In the genomic region with DNA sequence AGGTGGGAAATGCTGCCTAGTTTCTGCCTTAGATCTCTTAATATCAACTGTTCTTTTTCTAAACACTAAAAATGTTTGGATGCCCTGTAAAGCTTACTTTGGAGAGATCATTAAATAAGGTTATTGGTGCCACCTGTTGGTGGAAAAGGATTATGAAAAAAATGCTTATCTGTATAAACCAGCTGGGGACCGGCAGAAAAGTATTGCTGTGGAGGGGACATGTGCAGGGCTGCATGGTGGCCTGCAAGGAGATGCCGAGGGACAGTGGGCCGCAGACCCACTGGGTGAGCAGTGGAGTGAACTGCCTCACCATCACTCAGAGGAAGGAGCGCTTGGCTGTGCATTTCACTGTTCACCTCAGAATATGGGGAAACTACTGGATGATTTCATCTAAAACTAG, we compare ENCODE assay signal across 11 mouse cellular contexts. TPM values are rescaled to one million over a fixed set of nuclear protein-coding genes. Genes with fewer than 3 reads are reported as not detected.
DNase-seq lines count a peak whose midpoint lies in the region; ATAC-seq and TF ChIP-seq lines count a peak whose summit lies in the region.
"Had no signal": no experiment of that assay in that cellular context is flagged by ENCODE, and none has a peak within 500 bp of the region (broad histone marks: within the 10 kb centered on the region; RNA-seq: fewer than 3 reads in every experiment).

No protein-coding gene starts in this region.

- ATAC-seq in lung, postnatal 0 days: no peak
- ATAC-seq in midbrain, postnatal 0 days (ENCODE audit: low FRiP score): peak; percentile 61; the same call in 1 of the 2 replicates

- no peaks in the 10 kb centered on the region for H3K4me1 ChIP-seq in lung, postnatal 0 days (ENCODE audit: insufficient read depth, low read depth, low read length)
- H3K4me1 ChIP-seq in midbrain, postnatal 0 days (ENCODE audit: insufficient read depth, low read length): peaks cover 9% of the 10 kb centered on the region; the same call in 1 of the 2 replicates

- no peaks in the 10 kb centered on the region for H3K9me3 ChIP-seq in lung, postnatal 0 days (ENCODE audit: low read length)
- no peaks in the 10 kb centered on the region for H3K9me3 ChIP-seq in midbrain, postnatal 0 days (ENCODE audit: low read length)
- H3K9me3 ChIP-seq: embryonic facial prominence, embryonic 13.5 days had no signal

- WGBS in lung, postnatal 0 days: 61% methylated on average over 4 of the region's 4 CpGs
- 60% methylated on average over 4 of the region's 4 CpGs for WGBS in midbrain, postnatal 0 days

- no peak for TF ChIP-seq EP300 in lung, postnatal 0 days (IDR thresholded peaks at IDR 0.05)

- peak; percentile 47 for TF ChIP-seq CTCF in lung, postnatal 0 days (IDR thresholded peaks at IDR 0.05)
- peak; percentile 72 for TF ChIP-seq CTCF in midbrain, postnatal 0 days (IDR thresholded peaks at IDR 0.05)

- H3K4me3 ChIP-seq in lung, postnatal 0 days (ENCODE audit: low read depth, low read length): no peak overlapping the region
- no peak overlapping the region for H3K4me3 ChIP-seq in midbrain, postnatal 0 days (ENCODE audit: low read depth, low read length)
- H3K4me3 ChIP-seq: embryonic facial prominence, embryonic 13.5 days had no signal

- no peak overlapping the region for H3K4me2 ChIP-seq in lung, postnatal 0 days (replicated peaks; ENCODE audit: low read depth, low read length)
- H3K4me2 ChIP-seq in midbrain, postnatal 0 days (ENCODE audit: low read depth, low read length, poor library complexity, severe bottlenecking): no peak overlapping the region
- H3K4me2 ChIP-seq: embryonic facial prominence, embryonic 13.5 days had no signal

- peak; percentile 15 for DNase-seq in gastrocnemius, adult 18-20 months (ENCODE audit: low spot score)
- no peak for DNase-seq in gastrocnemius, postnatal 14 days
- peak; percentile 67 for DNase-seq in lung, postnatal 0 days (ENCODE audit: low spot score)
- DNase-seq in lung, adult 18-20 months: no peak
- peak; percentile 43 for DNase-seq in c-Kit-positive CD71-positive TER-119-negative erythroid progenitor cells, embryonic 14.5 days (ENCODE audit: low read depth)
- DNase-seq in midbrain, postnatal 0 days (ENCODE audit: low spot score): peak; percentile 84
- DNase-seq in yolk sac, embryonic 10.5 days (ENCODE audit: low spot score): no peak
- DNase-seq in thymus, postnatal 25 days: no peak
- DNase-seq: lung, adult 2 months; right cerebral cortex, postnatal 25 days had no signal

- H3K27me3 ChIP-seq in lung, postnatal 0 days (replicated peaks; ENCODE audit: insufficient read depth, low read length): no peaks in the 10 kb centered on the region
- no peaks in the 10 kb centered on the region for H3K27me3 ChIP-seq in midbrain, postnatal 0 days (ENCODE audit: insufficient read depth, low read length)
- H3K27me3 ChIP-seq: embryonic facial prominence, embryonic 13.5 days had no signal

- intact Hi-C loops in gastrocnemius, postnatal 14 days (cut with DNase I; ENCODE audit: low total_unique reads): loop anchor here (10.0 kb wide), 1 partner anchor 303 kb away; no protein-coding TSS in a partner anchor

- H3K36me3 ChIP-seq in lung, postnatal 0 days (ENCODE audit: insufficient read depth, low read length): no peaks in the 10 kb centered on the region
- H3K36me3 ChIP-seq in midbrain, postnatal 0 days (ENCODE audit: insufficient read depth, low read length): no peaks in the 10 kb centered on the region
- H3K36me3 ChIP-seq: embryonic facial prominence, embryonic 13.5 days had no signal

- H3K27ac ChIP-seq in lung, postnatal 0 days (ENCODE audit: low read length): no peak overlapping the region
- no peak overlapping the region for H3K27ac ChIP-seq in midbrain, postnatal 0 days (ENCODE audit: low read depth, low read length)
- H3K27ac ChIP-seq: embryonic facial prominence, embryonic 13.5 days had no signal

- no peak overlapping the region for H3K9ac ChIP-seq in lung, postnatal 0 days (replicated peaks; ENCODE audit: low read depth)
- H3K9ac ChIP-seq in midbrain, postnatal 0 days (replicated peaks; ENCODE audit: low read length, poor library complexity, severe bottlenecking): no peak overlapping the region
- H3K9ac ChIP-seq: embryonic facial prominence, embryonic 13.5 days had no signal

RNA-seq across cellular contexts. Expression of a gene that starts 47.1 kb away (rescaled TPM):
- under 1 TPM; 0.14 to 0.17 TPM for total RNA-seq in gastrocnemius, adult 18-20 months (2021)
- total RNA-seq in gastrocnemius, postnatal 14 days (2021): under 1 TPM; 0.11 to 0.21 TPM
- 0.07 and 0.10 TPM in 2 replicates for polyA plus RNA-seq in lung, postnatal 0 days (2015; fragmentation: Nextera tagmentation; extraction: Ambion mirVana)
- 9.2 and 9.6 TPM in 2 replicates for total RNA-seq in midbrain, postnatal 0 days (2014; rRNA removed)
- polyA plus RNA-seq in midbrain, postnatal 0 days (2015; fragmentation: Nextera tagmentation; extraction: Ambion mirVana): 5.4 TPM in 2 replicates

Comparison
In these comparisons a context has a peak if more than half of its experiments do, and no peak if none do; other contexts are left out.
1. DNase-seq: peak in gastrocnemius, adult 18-20 months (single experiment), lung, postnatal 0 days (single experiment), c-Kit-positive CD71-positive TER-119-negative erythroid progenitor cells, embryonic 14.5 days (single experiment) and midbrain, postnatal 0 days (single experiment); none in gastrocnemius, postnatal 14 days (single experiment), lung, adult 18-20 months (0 of 2), yolk sac, embryonic 10.5 days (single experiment) and thymus, postnatal 25 days (single experiment).